Mouse (Mus musculus) thymus, adult 2 months (tissue): ENCODE measurements around the gene Ilvbl. TPM values are rescaled to one million over a fixed set of nuclear protein-coding genes. Genes with fewer than 3 reads are reported as not detected.
A peak's percentile ranks its signal among the peaks of the same experiment; 100 is the strongest.

Source experiments
- DNase-seq: peaks from one replicate; pipeline ENCODE4 v3.0.0; 2021
- H3K27ac ChIP-seq: fragments of 200-500 bp; 2 replicates; pipeline ENCODE4 v1.5.1; 2012; ENCODE audit warnings: low read length, control low read depth; ENCODE audit not compliant: control insufficient read depth, insufficient read depth
- H3K27me3 ChIP-seq: fragments of 200-500 bp; 2 replicates; pipeline ENCODE4 v1.6.1; 2012; ENCODE audit warnings: mild to moderate bottlenecking, low read length, moderate library complexity, mixed read lengths; ENCODE audit not compliant: control insufficient read depth, insufficient read depth
- H3K36me3 ChIP-seq: fragments of 200-500 bp; 2 replicates; pipeline ENCODE4 v1.6.1; 2012; ENCODE audit warnings: mild to moderate bottlenecking, low read length, moderate library complexity; ENCODE audit not compliant: control insufficient read depth, insufficient read depth
- H3K4me1 ChIP-seq: fragments of 200-500 bp; replicated peaks from 2 replicates; pipeline ENCODE4 v1.6.1; 2012; ENCODE audit warnings: low read length; ENCODE audit not compliant: control insufficient read depth, insufficient read depth
- H3K4me3 ChIP-seq: fragments of 200-500 bp; 2 replicates; pipeline ENCODE4 v1.5.1; 2012; ENCODE audit warnings: mild to moderate bottlenecking, low read length, control low read depth, moderate library complexity; ENCODE audit not compliant: control insufficient read depth, insufficient read depth
- CTCF ChIP-seq: fragments of 200-500 bp; IDR thresholded peaks from 2 replicates; pipeline ENCODE4 v1.5.1; 2012; ENCODE audit warnings: mild to moderate bottlenecking, control low read depth, low read length, moderate library complexity, borderline replicate concordance; ENCODE audit not compliant: control insufficient read depth, poor library complexity, insufficient read depth; ENCODE audit errors: extremely low read depth
- POLR2A ChIP-seq: fragments of 200-500 bp; IDR thresholded peaks from 2 replicates; pipeline ENCODE4 v1.6.1; 2012; ENCODE audit warnings: mild to moderate bottlenecking, low read length, control low read depth, moderate library complexity; ENCODE audit not compliant: control insufficient read depth, poor library complexity, insufficient read depth; ENCODE audit errors: extremely low read depth
- WGBS: fragments of 180-500 bp; shearing (Covaris S2); methylation state at CpG from one replicate; pipeline ENCODE4 v1.1.7; 2018; 5-methylcytosine and 5-hydroxymethylcytosine counted together
- polyA plus RNA-seq: library from polyadenylated mRNA; depleted of rRNA; stranded (reverse); fragments of >200 nt; gene quantifications from 2 replicates; pipeline ENCODE4 v1.2.3, GENCODE M21; 2012

Gene Ilvbl
- polyA plus RNA-seq, 1 experiment: 235 TPM

DNA sequence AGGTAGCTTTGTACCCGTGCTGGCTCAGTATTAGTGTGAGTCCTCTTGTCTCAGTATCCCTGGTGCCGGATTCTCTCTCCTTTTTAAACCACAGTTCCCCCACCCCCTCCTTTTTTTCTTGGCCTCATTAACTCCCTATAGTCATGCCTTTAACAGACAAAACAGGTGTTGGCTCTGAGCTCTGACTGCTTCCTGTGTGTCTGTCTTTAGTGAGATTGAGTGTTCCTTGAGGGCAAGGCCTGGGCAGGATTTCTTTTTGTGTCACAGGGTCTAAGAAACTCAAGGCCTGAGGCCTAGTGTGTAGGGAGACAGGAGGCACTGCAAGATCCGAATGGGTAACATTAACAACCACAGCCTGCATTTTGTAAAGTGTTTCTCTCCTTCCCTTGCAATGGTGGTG lies 4.1 kb downstream of the Ilvbl start:
- peak; percentile 48 for DNase-seq
- no peak for TF ChIP-seq CTCF
- no peak for TF ChIP-seq POLR2A
- peak overlapping the region; percentile 2; the same call in 1 of the 2 replicates for H3K4me3 ChIP-seq
- WGBS: 18% methylated on average over 3 of the region's 3 CpGs
- no peaks in the 10 kb centered on the region for H3K27me3 ChIP-seq
- peak overlapping the region; percentile 94 for H3K27ac ChIP-seq
- peaks cover 62% of the 10 kb centered on the region for H3K4me1 ChIP-seq
- peaks cover 42% of the 10 kb centered on the region for H3K36me3 ChIP-seq

DNA sequence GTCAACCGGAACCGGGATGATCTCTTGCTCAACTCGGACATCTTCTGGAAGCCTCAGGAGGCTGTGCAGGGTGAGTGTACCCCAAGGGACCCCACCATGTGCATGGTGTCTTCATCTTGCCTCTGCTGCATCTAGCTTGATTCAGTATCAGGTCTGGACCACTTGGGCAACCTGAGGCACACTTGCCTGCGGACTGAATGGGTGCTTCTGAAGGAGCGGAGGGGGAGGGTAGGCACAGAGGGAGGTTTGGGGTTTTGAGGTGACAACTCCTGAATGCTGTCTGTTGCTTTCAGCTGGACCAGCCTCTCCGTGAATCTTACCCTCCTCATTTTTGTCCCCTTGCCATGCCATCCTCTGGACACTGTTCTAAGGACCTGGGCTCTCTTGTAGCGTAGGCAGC lies 7.0 kb downstream of the Ilvbl start:
- Histone ChIP-seq H3K36me3 (peaks cover 68% of the 10 kb centered on the region), H3K4me1 (peaks cover 61% of the 10 kb centered on the region), H3K27ac (no peak overlapping the region), H3K27me3 (no peaks in the 10 kb centered on the region), H3K4me3 (no peak overlapping the region)
- no peak for DNase-seq
- TF ChIP-seq POLR2A: no peak
- TF ChIP-seq CTCF: no peak
- WGBS: 97% methylated on average over 7 of the region's 7 CpGs

- no peak for DNase-seq
- WGBS: 81% methylated on average over 9 of the region's 9 CpGs
- Histone ChIP-seq H3K27me3 (no peaks in the 10 kb centered on the region), H3K4me3 (no peak overlapping the region), H3K27ac (no peak overlapping the region; the same call in 1 of the 2 replicates), H3K36me3 (peaks cover 68% of the 10 kb centered on the region), H3K4me1 (peaks cover 51% of the 10 kb centered on the region)
- TF ChIP-seq POLR2A (no peak), CTCF (no peak)
Observed at GRCm38 (mm10) chr10:78583347-78583746, 9.2 kb downstream of the Ilvbl start.

DNA sequence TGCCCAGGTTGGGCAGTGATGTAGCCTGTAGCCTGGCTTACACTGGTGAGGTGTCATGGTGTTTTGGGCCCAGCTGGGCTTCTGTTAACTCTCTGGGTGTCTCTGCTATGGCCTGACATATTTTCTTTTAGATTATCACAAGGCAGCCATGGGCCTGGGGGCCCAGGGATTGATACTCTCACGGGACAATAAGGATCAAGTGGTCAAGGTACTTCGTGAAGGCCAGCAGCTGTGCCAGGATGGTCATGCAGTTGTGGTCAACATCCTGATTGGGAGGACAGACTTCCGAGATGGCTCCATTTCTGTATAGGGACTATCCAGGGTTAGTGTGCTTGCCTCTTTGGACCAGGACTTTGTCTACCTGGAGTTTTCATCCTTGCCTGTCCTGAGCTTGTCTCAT lies 9.8 kb downstream of the Ilvbl start:
- peaks cover 66% of the 10 kb centered on the region for H3K36me3 ChIP-seq

GRCm38 (mm10) chr10:78584996-78585395 lies 10.8 kb downstream of the Ilvbl start:
- TF ChIP-seq CTCF (no peak), POLR2A (no peak)
- 96% methylated on average over 1 of the region's 1 CpGs for WGBS

More for the DNA sequence above, 9.8 kb downstream of the Ilvbl start:
- no peak for DNase-seq
- 94% methylated on average over 3 of the region's 3 CpGs for WGBS
- Histone ChIP-seq H3K4me1 (peaks cover 51% of the 10 kb centered on the region), H3K27me3 (no peaks in the 10 kb centered on the region), H3K4me3 (no peak overlapping the region), H3K27ac (no peak overlapping the region)
- TF ChIP-seq POLR2A: no peak
- no peak for TF ChIP-seq CTCF

DNA sequence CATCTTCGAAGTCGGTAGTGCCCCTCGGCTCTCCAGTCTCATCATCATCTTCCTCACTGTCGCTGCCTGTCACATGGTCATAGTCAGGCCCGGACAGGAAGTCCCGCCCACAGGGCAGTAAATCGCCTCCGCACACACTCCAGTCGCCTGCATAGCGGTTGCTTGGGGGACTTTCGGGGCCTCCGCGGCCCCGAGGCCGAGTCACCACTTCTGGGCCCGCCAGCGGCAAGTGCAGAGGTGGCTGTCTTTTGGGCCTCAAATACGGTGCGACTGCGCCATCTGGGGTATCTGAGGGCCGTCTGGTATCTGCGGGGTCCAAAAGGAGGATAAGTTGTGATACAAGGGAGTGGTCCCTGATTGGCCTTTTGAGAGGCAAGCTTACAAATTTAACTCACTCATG lies 11.5 kb downstream of the Ilvbl start:
- peaks cover 52% of the 10 kb centered on the region for H3K4me1 ChIP-seq
- TF ChIP-seq CTCF: no peak
- no peak for TF ChIP-seq POLR2A
- DNase-seq: no peak
- no peaks in the 10 kb centered on the region for H3K27me3 ChIP-seq
- no peak overlapping the region for H3K4me3 ChIP-seq
- H3K27ac ChIP-seq: no peak overlapping the region
- H3K36me3 ChIP-seq: peaks cover 49% of the 10 kb centered on the region
- WGBS: 95% methylated on average over 22 of the region's 22 CpGs

More at GRCm38 (mm10) chr10:78584996-78585395, 10.8 kb downstream of the Ilvbl start:
- Histone ChIP-seq H3K36me3 (peaks cover 55% of the 10 kb centered on the region), H3K27ac (no peak overlapping the region), H3K4me3 (no peak overlapping the region), H3K4me1 (peaks cover 50% of the 10 kb centered on the region), H3K27me3 (no peaks in the 10 kb centered on the region)
- no peak for DNase-seq

GRCm38 (mm10) chr10:78586026-78586425 lies 11.9 kb downstream of the Ilvbl start:
- DNase-seq: no peak

More at GRCm38 (mm10) chr10:78586026-78586425, 11.9 kb downstream of the Ilvbl start:
- Histone ChIP-seq H3K4me1 (peaks cover 52% of the 10 kb centered on the region), H3K27ac (no peak overlapping the region), H3K36me3 (peaks cover 46% of the 10 kb centered on the region), H3K4me3 (no peak overlapping the region), H3K27me3 (no peaks in the 10 kb centered on the region)
- no peak for TF ChIP-seq POLR2A
- TF ChIP-seq CTCF: no peak
- 98% methylated on average over 13 of the region's 13 CpGs for WGBS
